Mouse (Mus musculus) megakaryocyte progenitor cell, adult 5-6 weeks (primary cell): ENCODE measurements at regions not wholly inside any gene's neighbourhood (a gene's known extent, or its start where the extent isn't known, plus 50 kb on each side); places are given as distances from the start of the nearest gene placed in this dataset.
"Not testable (repeated sequence)": the region's sequence is repeated elsewhere in the genome, so short reads cannot be mapped to it uniquely, and the experiment has no call there.

ENCODE experiments used
- ATAC-seq: replicated peaks from 2 replicates; pipeline ENCODE4 v1.8.0; 2016; ENCODE audit warnings: mild to moderate bottlenecking, moderate TSS enrichment, inconsistent platforms; ENCODE audit not compliant: poor library complexity

DNA sequence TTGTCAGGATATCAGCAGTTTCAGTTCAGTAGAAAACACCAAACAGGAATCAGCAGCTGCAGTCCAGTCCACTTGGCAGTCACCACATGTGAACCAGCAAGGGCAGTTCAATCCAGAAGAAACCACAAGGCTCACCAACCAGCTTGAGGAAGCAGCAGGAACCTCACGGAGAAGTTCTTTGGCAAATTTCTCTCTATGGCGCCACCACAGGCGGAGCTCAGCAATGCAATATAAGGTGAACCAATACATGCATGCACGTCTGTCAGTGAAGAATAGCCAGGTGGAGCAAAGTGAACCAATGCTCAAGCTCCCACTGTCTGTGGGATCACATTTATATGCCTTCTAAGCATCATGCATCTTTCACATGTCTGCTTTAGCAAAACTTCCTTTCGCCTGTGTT, 132.9 kb downstream of the Tomm20 start:
- ATAC-seq, result peak; percentile 50

DNA sequence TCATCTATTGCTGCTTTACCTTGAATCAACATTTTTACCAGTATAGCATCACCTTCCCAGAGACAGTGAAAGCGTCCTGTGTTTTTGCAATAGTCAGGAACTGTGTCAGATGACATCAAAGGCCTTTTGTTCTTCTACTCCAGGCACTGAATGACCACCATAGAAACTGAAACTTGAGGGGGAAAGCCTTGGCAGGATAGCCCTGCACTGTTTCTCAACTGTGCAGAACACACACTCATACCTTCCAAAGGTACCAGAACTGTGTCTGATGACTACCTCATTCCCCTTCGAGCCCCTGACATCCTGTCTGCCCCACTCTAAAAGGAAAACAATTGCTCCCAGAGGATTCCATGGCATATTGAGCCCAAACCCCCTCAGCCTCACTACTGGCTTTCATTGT, 134.3 kb downstream of the Tomm20 start:
- ATAC-seq, result not testable (repeated sequence)

DNA sequence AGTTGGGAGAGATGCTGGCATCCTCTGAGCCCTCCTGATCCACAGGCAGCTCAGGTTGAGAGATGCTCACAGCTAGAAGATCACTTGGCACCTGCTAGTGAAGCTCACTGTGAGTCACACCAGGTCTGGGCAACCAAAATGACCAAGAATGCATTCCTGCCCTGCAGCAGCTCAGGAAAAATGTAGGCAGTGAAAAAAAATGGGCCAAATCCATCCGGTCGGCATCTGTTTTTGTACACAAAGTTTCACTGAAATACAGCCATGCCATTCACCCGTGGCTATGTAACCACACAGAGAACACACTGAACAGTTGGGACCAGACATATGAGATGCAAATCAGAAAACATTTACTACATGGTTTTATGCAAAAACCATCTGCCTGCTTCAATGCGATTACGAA, 135.1 kb downstream of the Tomm20 start:
- ATAC-seq, result no peak

DNA sequence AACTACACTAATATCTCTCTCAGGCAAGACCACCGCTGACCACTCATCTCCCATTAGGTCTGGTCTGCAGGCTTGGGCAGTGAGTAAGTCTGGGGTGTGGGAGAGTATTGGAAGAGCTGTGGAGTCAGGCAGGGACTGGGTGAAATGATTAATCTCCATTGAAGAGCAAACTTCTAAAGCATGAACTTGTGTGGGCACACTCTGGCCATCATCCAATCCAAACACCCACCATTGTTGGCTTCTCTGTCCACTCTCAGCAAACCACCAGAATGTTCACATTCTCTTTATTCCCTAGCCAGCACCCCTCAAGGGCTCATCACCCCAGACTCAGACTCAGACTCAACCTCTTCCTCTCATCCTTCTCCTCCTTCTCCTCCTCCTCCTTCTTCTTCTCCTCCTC, 136.3 kb downstream of the Tomm20 start:
- ATAC-seq, result no peak

DNA sequence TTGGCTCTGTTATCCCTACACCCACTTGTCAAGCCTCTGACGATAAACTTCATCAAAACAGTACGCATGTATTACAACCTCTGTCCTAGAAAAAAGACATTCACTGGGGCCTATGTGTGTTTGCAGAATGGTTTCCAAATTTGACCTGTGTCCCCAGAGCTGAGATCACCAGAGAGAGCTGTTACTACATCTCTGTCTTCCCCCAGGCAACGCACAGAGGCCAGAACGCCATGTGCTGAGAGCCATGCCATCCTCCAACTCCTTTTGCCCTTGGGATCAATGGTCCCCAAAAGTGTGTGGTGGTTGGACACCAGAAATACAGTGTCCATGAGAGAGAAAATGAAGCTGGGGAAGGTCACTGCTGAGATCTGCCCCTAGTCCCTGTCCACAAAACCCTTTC, 137.1 kb downstream of the Tomm20 start:
- ATAC-seq, result no peak

DNA sequence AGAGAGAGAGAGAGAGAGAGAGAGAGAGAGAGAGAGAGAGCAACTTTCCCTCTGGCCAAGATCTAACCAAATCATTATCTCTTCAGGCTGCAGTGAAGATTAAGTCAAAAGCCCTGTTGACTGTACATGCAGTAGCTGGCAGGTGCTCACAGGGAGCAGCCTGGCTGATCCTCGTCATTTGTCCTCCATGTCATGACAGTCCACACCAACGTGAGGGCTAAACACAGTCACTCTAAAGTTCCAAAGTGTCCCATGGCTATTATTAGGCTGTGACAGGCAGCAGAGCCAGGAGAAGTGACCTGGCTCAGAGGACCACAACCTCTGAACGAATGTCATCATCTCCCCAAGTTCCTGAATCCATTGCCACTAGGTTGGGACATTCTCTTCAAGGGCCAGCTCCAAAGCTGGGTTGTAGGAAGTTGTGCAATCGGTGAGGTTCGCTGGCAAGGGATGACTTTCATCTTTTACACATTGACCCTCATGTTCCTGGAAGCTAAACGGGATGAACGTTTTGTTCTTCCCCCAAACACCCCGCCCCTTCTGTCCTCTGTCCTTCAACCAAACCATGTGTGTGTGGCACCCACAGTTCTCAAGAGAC, 138.4 kb downstream of the Tomm20 start:
- ATAC-seq, result peak; percentile 71

DNA sequence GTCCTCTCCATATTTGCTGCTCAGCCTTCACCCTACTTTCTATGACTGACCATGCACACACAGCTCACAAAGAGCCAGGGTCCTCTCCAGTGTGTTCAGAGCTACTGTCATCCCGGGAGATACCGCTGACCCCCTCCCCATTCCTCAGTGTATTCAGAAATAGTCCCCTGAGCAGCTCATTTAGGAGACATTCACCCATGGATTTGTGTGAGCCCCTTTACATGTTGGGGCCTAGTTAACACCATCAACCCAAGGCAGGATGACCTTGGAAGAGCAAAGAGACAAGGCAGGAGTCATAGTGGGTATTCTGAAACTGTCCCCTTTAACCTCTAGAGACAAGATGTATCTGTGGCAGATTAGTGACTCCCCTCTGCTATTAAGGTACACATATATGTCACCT, 139.1 kb downstream of the Tomm20 start:
- ATAC-seq, result no peak

DNA sequence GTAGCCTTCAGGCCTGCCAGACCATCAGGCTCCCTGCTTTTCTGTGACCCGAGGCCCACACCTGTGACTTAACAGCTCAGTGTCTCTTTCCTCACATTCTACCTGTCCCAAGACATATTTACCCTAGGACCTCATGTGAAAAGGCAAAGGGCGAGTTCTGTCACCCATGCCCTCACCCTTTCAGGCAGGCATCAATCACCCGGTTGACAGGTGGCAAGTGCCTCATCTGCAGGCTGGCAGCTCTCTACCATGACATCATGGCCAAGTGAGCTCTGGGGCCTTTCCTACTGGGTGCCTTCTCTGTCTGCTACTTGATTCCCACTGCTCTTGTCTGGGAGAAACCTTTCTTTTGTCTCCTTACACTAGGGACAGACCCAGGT, 139.5 kb downstream of the Tomm20 start:
- ATAC-seq, result no peak

DNA sequence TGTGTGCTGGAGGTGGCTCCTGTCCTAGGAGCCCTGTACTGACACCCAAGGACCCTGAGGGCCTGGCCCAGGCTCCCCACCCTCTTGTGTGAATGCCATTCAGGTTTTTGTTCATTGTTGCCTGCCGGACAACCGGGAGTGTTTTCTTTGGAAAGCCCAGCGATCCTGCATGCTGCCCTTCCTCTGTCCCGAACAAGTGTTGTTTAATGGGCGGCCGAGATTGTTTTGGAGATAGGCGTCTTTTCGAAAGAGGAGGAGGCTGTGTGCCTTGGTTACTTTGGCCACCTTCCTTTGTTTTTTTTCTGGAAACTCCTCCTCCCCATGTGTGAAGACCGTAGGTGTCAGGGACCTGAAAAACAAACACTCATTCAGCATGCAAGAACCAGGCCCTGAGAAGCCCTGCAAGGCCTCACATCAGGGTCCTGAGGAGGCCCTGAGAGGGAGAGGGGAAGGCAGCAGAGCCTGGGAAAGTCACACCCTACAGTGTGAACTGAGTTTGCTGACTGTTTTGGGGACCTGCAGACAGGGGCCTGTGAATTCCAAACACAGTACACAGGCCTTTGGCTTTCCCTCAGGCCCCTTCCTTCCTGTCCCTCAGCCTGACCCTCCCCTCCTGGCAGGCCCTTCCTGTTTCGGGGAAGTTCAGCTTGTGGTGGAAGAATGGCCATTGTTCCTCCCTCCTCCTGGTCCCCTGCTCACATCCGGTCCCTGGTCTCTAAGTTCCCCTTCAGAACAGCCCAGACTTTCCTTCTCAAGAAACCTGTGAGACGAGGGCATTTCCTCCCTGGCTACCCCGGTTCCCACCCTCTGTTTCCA, 140.1 kb downstream of the Tomm20 start:
- peak; percentile 57 for ATAC-seq

DNA sequence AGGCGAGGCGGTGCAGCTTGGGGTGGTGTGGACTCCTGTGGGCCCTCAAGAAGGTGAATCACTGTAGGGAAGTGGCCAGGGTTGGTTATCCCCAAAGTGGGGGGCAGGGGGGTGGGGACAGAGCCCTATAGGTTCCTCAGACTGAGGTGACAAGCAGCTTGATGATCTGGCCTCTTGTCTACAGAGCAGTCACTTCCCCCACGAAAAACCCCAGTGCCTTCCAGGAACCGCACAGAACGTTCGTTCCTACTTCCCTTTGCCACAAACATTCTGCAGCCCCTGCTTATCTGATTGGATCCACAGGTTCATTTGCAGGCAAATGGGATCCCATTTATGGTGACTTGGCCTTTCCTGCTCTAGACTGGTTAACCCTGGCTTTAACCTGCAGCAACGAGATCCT, 141.5 kb downstream of the Tomm20 start:
- peak; percentile 52 for ATAC-seq

DNA sequence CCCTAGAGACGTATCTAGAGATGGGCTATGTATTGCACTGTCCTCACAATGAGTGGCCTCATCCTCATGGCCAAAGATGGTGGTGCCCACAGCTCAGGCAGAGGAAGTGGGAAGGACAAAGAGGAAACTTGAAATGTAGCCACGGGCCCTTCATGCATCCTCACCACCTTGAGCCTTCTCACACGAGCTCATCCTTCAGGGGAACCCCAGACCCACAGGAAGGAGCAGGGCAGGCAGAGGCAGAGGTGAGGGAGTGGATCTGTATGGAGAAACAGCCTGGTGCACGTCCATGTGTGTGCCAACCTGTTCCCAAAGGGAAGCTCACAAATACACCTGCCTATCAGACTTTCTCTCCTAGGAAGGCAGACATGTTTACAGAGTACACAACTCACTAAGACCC, 143.0 kb downstream of the Tomm20 start:
- ATAC-seq, result no peak

DNA sequence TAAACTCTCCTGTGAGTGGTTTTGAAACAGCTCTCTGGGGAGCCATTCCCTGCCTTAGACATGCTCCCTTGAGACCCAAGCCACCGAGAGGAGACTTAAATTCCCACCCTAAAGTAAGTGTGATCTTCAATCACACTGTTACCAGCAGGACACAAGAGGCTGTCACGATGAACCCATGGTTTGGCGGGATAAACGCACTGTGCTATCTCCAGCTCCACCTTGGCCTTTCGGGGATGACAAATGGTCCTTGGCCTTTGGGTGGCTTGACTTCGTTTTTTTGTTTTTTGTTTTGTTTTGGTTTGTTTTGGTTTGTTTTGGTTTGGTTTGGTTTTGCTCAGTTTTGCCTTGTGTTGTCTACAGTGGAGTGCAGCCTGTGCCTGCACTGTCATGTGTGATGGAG, 144.7 kb downstream of the Tomm20 start:
- ATAC-seq, result no peak

DNA sequence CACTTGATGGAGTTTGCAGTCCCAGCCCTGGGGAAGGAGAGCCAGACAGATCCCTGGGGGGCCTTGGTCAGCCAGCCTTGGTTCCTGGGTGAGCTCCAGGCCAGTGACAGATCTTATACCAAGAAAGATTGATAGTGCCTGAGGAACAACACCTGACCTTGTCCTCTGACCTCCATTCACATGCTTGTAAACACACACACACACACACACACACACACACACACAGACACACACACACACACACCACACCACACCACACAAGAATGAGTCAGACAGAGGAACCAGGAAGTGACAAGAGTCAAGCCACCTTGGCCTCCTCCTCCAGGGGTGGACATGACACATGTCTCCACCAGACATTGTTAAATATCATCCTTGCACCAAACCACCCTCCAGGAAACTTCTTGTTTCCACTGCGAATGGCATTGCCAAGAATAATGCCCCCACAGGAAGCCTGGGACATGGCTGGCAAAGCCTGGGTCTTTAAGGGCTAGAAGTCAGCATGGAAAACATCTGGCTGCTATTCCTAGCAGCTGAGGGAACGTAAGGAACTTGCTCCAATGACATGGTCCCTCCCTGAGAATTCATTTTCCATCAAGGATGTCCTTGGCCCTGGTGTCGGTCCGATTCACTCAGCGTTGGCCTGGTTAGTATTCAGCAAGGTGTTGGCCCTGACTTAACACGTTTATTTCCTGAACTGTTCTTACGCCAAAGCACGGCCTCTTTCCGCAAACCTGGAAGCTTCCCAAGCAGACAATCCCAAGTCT, 147.9 kb downstream of the Tomm20 start:
- peak; percentile 29 for ATAC-seq

DNA sequence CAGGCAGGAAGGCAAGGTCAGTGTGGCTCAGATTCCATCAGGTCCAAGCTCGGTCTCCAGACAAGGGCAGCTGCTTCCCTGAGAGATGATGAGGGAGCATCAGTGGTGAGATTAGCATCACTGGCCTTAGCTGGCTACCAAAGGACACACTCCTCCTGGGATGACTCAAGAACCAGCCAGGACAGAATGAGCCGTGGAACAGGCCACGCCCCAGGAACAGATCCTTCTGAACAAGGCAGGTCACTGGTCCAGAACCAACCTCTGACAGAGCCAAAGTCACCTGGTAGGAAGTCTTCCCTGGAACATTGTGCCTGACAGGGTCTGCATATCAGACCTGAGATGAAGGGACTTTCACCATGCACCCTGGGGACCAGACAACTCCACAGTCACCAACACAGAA, 152.0 kb downstream of the Tomm20 start:
- no peak for ATAC-seq

DNA sequence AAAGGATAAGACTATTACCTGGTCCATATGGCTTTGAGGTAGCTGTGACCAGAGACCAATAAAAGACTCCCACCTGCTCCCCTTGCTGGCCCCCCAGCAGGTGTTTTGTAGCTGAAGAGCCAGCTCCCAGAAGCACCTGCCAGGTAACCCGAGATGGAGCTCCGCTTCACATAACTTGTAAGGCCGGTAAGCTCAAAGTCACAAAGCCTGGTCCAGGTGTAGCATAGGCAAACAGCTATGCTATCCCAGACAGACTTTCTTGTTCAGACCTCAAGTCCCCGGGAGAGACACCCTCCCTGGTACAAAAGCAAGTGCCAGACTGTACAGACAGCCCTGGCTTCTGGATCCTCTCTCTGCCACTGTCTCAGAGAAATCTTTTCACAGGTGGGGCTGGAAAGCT, 154.6 kb downstream of the Tomm20 start:
- ATAC-seq, result no peak

DNA sequence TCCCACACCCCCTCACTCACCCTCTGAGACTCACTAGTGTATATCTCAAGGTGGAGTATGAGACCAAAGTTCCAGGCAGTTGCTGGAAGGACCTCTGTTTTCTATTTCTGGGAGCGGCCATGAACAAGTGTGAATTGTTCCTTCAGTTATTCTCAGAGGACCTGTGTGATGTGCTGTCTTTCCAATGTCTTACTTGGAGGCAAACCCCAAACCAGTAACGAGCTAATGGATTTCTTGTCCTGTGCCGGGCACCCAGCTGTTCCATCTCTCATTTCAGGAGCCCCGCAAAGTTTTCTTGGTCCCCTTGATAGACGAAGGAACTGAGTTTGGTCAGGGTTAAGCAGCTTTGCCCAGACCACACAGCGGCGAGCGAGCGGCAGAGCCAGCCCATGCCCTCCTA, 155.4 kb downstream of the Tomm20 start:
- no peak for ATAC-seq

DNA sequence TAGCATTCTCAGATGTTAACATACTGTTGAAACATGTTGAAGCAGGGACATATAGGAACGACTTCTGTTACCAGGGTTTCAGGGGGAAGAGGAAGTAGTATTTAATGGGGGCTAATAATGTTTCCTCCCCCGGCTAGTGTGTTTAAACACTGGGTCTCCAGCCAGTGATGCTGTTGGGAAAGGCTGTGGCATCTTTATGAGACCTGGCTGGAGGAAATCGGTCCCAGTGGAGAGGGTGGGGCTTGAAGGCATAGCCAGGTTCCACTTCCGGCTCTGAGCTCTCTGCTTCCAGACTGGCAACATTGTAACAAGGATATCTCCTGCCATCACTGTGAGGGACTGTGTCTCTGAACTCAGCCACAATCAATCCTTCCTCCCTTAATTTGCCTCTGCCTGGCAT, 156.6 kb downstream of the Tomm20 start:
- peak; percentile 60 for ATAC-seq

DNA sequence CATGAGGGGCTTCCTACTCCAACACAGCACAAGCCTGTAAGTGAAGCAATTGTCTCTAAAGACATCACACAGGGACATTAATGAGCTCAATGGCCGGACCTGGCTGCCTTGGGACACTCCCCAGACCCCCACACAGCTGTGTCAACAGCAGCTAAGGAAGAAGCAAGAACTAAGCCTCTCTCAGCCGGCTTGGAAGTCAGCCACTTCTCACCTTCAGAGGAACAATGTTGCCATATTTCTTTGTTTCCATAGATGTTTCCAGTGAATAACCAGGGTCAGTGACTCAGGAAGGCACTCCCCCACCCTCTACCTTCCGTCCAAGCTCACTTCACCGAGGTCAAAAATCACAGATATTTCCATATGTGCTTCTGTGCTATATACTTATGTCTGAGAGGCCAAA, 157.0 kb downstream of the Tomm20 start:
- no peak for ATAC-seq

DNA sequence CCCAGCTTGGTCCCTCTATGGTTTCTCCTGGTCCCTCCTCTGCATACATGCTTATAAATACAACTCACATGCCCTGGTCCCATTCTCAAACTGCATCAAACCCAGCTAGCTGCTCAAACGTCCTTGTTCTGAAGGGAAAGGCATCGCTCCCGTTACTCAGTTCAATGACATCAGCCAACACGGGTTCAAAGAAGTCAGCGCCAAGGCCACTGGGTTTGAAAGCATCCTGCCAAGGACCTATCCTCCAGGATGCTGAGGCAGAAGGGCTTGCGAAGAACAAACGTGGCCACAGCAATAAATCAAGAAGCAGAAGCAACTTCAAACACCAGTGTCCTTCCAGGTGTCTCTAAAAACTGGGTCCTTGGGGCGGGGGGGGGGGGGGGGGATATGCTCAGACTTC, 158.2 kb downstream of the Tomm20 start:
- ATAC-seq, result no peak

DNA sequence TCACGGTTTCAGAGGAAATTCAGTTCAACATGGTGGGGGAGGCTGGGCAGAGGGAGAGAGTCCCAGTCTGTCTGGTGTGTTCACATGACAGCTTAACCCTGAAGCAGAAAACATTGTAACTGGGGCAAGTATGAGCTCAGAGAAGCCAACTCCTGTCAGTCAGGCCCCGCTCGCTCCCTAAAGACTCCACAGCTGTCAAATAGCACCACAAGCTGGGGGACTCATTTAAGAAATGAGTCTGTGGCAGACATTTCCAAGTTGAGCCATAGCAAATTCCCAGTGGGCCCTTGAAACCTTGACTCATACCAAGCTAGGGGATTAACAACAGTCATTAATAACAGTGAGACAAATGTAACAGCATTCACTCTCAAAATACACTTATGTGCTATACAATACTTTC, 160.4 kb downstream of the Tomm20 start:
- ATAC-seq, result no peak

DNA sequence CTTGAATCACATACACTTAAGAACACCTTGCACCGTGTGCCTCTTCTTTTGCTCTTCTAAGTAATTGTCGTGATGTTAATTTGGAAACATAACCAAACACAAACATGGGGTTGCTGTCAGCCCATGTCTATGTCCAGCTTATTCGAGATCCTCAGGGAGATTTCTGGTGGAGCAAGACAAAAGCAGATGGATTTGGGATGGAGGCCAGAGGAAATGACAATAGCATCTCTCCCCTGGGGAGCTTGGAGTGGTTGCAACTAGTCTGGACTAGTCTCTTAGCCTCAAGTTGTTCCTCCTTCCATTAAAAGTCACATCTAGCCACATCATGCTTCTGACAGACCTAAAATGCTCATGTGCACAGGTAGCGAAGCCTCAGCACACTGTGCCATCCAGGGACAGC, 161.0 kb downstream of the Tomm20 start:
- no peak for ATAC-seq
